Mouse (Mus musculus): ENCODE measurements around the gene Abcg1. TPM values are rescaled to one million over a fixed set of nuclear protein-coding genes. Genes with fewer than 3 reads are reported as not detected.

The Abcg1 gene
- total RNA-seq, 1 experiment from 2014 or later = 68.0 TPM

DNA sequence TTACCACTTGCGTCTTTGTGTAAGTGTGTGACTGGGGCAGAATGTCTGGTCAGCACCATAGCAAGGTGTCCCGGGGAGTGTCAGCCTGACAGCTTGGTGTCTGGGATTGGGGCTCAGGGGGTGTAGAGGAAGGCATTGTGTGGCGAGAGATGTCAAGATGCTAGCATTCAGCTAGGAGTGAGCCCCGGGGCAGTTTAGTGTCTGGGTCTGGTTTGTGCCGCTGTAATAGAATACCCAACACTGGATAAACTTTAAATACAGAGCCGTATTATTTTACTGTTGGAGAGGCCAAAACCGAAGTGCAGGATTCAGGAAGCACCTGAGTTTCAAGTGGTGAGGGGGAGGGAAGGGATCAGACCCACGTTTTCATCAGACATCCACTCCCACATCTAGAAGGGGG lies 20.1 kb upstream of the Abcg1 start:
- ATAC-seq (replicated peaks; ENCODE audit: insufficient number of reproducible peaks, low FRiP score, low TSS enrichment, poor library complexity, severe bottlenecking) = no peak

GRCm38 (mm10) chr17:31038381-31038780 lies 19.1 kb upstream of the Abcg1 start:
- peak; percentile 88 for ATAC-seq (replicated peaks; ENCODE audit: insufficient number of reproducible peaks, low FRiP score, low TSS enrichment, poor library complexity, severe bottlenecking)

DNA sequence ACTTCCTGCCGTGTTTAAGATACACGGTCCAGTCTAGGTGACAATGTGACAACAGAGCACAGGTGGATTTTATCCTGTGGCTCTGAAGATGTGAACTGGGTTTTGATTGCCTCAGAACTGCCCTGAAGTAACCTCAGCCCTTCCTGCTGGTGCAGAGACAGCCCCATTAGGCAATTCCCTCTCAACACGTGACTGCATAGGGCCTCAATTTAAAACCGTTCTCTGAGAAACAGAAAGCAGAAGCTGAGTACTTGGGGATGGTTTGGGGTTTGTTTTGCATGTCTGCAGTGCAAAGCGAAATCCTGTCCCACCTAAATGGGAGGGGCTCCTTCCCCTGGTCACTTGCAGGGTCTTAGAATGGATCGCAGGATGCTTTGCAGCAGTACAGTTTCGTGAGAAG lies 17.8 kb upstream of the Abcg1 start:
- ATAC-seq (replicated peaks; ENCODE audit: insufficient number of reproducible peaks, low FRiP score, low TSS enrichment, poor library complexity, severe bottlenecking) = peak; percentile 92

- ATAC-seq (replicated peaks; ENCODE audit: insufficient number of reproducible peaks, low FRiP score, low TSS enrichment, poor library complexity, severe bottlenecking) = no peak
Observed at GRCm38 (mm10) chr17:31040421-31040820, 17.1 kb upstream of the Abcg1 start.

DNA sequence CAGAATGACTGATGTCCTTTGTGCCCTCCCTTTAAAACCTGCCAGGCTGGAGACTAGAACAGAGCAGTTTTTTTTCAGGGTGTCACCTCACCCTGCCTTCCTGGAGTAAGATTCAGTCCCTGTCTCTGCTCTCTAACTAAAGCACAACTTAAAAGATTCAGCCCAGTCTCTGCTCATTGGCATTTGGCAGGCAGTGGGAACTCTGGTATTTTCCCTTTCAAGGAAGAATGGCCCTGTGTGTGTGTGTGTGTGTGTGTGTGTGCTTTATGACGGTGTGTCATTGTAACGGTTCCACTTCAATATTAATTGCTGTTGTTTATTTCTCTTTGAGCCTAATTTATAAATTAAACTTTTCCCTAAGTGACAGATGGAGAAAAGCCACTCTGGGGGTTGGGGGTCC lies 14.7 kb upstream of the Abcg1 start:
- no peak for ATAC-seq (replicated peaks; ENCODE audit: insufficient number of reproducible peaks, low FRiP score, low TSS enrichment, poor library complexity, severe bottlenecking)

DNA sequence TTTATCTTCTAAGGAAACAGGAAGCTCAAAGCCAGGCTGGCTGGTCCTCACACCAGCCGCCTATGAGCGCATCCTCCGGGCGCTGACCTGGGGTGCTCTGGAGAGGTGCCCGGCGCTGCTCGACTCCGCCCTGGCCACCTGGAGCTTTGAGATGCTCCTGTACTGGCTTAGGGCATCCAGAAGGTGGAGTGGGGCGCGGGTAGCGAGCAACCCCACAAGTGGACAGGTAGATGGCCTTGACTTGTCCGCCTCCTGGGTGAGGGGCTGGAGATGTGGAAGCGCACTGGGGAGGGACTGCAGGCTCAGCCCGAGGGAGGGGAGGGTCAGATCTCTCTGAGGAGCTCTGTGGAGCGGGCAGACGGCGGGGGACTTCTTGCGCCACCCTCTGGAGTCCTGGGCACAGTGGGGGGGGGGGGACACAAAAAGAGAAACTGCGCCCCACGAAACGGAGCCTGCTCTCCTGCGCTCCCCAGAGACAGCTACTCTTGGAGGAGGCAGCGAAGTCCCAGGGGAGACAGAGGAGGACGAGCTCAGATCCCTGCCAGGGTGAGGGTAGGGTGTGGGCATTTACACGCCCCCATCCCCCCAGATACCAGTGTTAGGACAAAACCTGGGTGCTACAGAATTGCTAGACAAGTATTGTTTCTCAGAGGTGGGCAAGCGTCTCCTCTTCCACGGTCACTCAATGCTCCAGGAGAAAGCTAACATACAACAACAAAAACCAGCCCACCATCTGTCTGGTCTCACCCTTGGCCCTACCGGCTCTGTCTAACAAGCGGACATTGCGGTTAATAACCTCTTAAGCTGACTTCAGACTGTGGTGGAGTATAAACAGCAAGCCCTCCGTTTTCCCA lies 643 bp downstream of the Abcg1 start:
- peak; percentile 21 for ATAC-seq (replicated peaks; ENCODE audit: insufficient number of reproducible peaks, low FRiP score, low TSS enrichment, poor library complexity, severe bottlenecking)

- peak; percentile 30 for ATAC-seq (replicated peaks; ENCODE audit: insufficient number of reproducible peaks, low FRiP score, low TSS enrichment, poor library complexity, severe bottlenecking)
Observed at GRCm38 (mm10) chr17:31058745-31059085, 1.2 kb downstream of the Abcg1 start.

- no peak for ATAC-seq (replicated peaks; ENCODE audit: insufficient number of reproducible peaks, low FRiP score, low TSS enrichment, poor library complexity, severe bottlenecking)
Observed at GRCm38 (mm10) chr17:31060196-31060587, 2.7 kb downstream of the Abcg1 start.

- peak; percentile 65 for ATAC-seq (replicated peaks; ENCODE audit: insufficient number of reproducible peaks, low FRiP score, low TSS enrichment, poor library complexity, severe bottlenecking)
Observed at GRCm38 (mm10) chr17:31060588-31061345, 3.3 kb downstream of the Abcg1 start.

DNA sequence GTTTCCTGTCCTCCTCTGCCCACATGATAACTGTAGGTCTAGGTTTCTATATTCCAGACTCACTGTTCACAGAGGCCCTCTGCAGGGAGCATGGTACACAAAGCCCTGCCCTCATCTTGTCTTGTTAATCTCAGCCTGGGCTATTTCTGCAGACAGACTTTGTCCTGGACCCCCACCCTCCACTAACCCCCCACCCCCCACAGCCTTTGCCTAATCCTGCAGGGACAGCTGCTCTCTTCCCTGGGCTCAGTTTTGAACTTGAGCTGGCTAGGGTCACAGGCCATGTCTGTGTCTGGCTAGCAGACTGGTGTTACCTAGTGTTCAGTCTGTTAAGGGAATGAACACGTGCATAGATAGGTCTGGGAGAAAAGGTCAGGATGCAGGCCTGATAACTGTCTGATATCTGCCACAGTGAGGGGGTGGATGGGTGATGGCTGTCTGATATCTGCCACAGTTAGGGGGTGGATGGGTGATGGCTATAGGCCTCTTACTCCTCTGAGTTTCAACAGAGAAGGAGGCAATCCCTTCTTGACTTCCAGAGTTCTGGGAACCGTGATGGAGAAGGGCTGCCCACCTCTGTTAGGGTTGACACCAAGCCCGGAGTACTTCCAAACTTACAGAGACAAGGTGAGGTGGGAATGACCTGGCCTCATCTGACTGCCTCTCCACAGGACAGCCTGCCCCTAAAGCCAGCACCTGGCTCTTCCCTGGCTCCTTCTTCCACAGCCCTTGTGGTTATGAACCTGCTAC lies 4.0 kb downstream of the Abcg1 start:
- ATAC-seq (replicated peaks; ENCODE audit: insufficient number of reproducible peaks, low FRiP score, low TSS enrichment, poor library complexity, severe bottlenecking) = no peak

- no peak for ATAC-seq (replicated peaks; ENCODE audit: insufficient number of reproducible peaks, low FRiP score, low TSS enrichment, poor library complexity, severe bottlenecking)
Observed at GRCm38 (mm10) chr17:31066058-31066457, 8.6 kb downstream of the Abcg1 start.

GRCm38 (mm10) chr17:31067051-31067450 lies 9.6 kb downstream of the Abcg1 start:
- ATAC-seq (replicated peaks; ENCODE audit: insufficient number of reproducible peaks, low FRiP score, low TSS enrichment, poor library complexity, severe bottlenecking) = peak; percentile 54

GRCm38 (mm10) chr17:31069121-31069520 lies 11.6 kb downstream of the Abcg1 start:
- ATAC-seq (replicated peaks; ENCODE audit: insufficient number of reproducible peaks, low FRiP score, low TSS enrichment, poor library complexity, severe bottlenecking) = no peak

GRCm38 (mm10) chr17:31069845-31070244 lies 12.4 kb downstream of the Abcg1 start:
- ATAC-seq (replicated peaks; ENCODE audit: insufficient number of reproducible peaks, low FRiP score, low TSS enrichment, poor library complexity, severe bottlenecking) = no peak

- ATAC-seq (replicated peaks; ENCODE audit: insufficient number of reproducible peaks, low FRiP score, low TSS enrichment, poor library complexity, severe bottlenecking) = no peak
Observed at GRCm38 (mm10) chr17:31070403-31071185, 13.1 kb downstream of the Abcg1 start.

GRCm38 (mm10) chr17:31071421-31072301 lies 14.2 kb downstream of the Abcg1 start:
- ATAC-seq (replicated peaks; ENCODE audit: insufficient number of reproducible peaks, low FRiP score, low TSS enrichment, poor library complexity, severe bottlenecking) = no peak

- no peak for ATAC-seq (replicated peaks; ENCODE audit: insufficient number of reproducible peaks, low FRiP score, low TSS enrichment, poor library complexity, severe bottlenecking)
Observed at GRCm38 (mm10) chr17:31072872-31073271, 15.4 kb downstream of the Abcg1 start.

Data from monocyte, adult 5-6 weeks (primary cell).